Mouse (Mus musculus): ENCODE data around the gene Gtsf1l.
"Not testable (repeated sequence)": the region's sequence is repeated elsewhere in the genome, so short reads cannot be mapped to it uniquely, and the experiment has no call there.

The Gtsf1l gene

DNA sequence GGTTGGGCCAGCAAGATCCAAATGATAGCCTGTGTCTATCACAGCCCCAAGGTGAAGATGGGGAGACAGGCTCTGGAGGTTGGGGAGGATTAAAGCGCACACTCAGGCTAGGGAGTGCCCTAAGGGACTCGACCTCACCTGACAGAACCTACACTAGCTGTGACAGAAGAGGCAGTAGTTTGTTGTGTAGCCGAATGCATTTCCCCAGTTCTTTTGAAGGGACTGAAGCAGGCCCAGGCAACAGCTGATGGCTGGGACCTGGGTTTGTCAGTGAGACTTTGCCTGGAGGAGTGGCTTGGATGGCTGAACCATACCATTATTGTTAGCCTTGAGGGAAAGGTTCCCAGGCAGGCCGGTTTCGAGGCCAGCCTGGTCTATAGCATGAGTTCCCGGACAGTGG lies 2.6 kb downstream of the Gtsf1l start:
- DNase-seq = no peak

- DNase-seq = no peak
These were observed 3.1 kb downstream of the Gtsf1l start for GRCm38 (mm10) chr2:163084519-163084918.

- DNase-seq = no peak
These were observed 5.1 kb downstream of the Gtsf1l start for GRCm38 (mm10) chr2:163082591-163082990.

DNA sequence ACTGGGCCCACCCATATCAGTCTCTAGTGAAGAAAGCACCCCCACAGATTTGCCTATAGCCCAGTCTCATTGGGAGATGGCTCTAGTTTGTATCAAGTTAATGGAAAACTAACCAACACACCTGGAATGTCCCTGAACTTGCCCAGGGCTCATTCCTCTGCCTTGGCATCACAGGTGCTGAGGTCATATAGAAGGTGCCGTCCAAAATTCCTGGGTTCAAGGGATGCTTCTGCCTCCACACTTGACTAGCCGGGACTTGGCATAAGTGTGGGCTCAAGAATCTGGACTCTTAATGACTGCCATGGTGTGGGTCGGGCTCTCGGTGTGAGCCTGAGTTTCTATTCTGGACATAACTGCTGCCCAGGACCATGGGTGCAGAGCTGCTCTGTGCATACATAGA lies 8.6 kb downstream of the Gtsf1l start:
- DNase-seq = no peak

- no peak for DNase-seq
These were observed 12.4 kb downstream of the Gtsf1l start for GRCm38 (mm10) chr2:163075234-163075633.

- no peak for DNase-seq
These were observed 12.8 kb downstream of the Gtsf1l start for GRCm38 (mm10) chr2:163074808-163075207.

- no peak for DNase-seq
These were observed 13.6 kb downstream of the Gtsf1l start for GRCm38 (mm10) chr2:163074006-163074405.

GRCm38 (mm10) chr2:163073023-163073757 lies 14.5 kb downstream of the Gtsf1l start:
- DNase-seq = no peak

GRCm38 (mm10) chr2:163071590-163071989 lies 16.1 kb downstream of the Gtsf1l start:
- no peak for DNase-seq

DNA sequence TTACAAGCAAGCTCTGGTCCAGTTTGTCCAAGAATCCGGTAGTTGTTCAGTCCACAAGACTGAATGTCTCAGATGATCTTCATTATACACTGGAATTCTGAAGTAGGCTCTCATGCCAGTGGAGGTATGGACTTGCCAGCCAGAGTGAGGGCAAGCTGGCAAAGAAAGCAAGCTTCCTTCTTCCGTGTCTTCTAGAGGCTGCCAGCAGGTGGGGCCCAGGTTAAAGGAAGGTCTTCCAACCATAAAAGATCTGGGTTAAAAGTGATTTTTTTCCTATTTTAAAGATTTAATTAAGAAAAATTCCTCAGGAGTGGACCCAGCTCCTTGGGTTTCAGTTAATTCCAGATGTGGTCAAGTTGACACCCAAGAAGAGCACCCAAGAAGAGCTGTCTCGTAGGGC lies 17.4 kb downstream of the Gtsf1l start:
- DNase-seq = no peak

DNA sequence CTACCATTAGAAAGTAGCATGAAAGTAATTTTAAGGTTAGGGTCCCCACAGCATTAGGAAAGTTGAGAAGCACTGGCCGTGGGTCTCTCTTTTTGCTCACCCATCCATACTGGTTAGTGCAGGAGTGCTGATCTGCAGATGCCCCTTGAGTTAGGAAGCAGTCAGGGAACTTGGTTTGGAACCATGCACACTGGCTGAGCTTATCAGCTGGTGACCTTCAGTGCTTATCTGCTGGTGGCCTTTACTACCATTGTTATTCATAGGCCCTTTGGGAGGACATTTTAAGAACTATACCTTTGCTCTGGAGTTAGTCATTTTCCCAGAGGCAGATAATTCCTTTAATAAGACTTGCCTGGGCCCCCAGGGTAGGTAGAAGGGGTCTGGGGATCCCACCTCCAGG lies 20.4 kb downstream of the Gtsf1l start:
- DNase-seq = no peak

GRCm38 (mm10) chr2:163066326-163066725 lies 21.3 kb downstream of the Gtsf1l start:
- no peak for DNase-seq

DNA sequence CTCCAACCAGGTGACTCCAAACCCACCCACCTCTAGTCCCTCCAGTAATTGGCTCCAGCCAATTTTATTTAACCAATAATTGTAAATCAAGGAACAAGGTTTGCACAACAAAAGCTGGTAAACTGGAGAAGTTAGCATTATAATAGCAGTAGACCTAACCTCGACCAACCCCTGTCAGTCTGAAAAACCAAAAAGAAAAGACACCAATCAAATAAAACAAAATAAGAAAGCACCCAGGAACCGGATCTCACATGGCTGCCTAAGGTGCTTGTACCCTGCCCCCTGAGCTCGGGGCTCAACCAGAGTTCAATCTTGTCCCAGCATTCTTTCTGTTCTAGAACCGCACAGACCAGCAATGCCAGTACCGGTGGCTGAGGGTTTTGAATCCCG lies 25.5 kb downstream of the Gtsf1l start:
- no peak for DNase-seq

DNA sequence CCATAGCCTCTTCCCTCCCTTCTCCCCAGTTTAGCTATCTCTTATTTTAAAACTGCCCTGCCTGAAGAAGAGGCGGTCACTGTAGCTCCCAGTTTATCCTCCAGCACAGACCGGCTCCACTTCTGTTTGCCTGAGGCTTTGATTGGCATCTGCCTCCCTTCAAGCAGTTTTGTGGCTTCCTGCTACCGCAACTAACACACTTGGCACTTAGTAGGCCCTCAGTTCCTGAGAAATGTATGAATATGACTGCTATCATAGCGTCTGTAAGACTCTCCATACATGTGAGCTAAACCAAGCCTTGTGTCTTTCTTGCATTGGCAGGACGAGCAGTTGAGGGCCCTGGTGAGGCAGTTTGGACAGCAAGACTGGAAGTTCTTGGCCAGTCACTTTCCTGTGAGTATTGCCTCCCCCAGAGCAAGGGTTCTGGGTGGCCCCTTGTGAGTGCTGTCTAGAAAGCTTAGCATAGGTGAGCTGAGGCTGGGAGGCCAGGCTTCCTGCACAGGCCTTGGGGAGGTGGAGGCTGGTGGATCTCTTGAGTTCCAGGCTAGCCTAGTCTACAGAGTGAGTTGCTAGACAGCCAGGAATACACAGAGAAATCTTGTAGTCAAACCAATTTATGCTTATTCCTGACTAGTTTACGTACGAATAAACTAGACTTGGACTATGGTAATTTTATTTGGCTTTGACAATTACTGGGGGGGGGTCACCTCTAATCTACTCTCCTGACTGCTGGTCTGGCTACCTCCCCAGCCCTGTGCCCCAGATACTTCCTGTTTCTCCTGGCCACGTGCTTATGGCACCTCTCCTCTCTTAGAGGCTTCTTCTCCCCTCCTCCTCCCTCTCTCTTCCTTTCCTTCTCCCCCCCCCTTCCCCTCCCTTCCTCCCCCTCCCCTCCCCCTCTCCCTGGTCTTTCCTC lies 26.2 kb downstream of the Gtsf1l start:
- no peak for DNase-seq

- DNase-seq = no peak
These were observed 27.0 kb downstream of the Gtsf1l start for GRCm38 (mm10) chr2:163060630-163061029.

DNA sequence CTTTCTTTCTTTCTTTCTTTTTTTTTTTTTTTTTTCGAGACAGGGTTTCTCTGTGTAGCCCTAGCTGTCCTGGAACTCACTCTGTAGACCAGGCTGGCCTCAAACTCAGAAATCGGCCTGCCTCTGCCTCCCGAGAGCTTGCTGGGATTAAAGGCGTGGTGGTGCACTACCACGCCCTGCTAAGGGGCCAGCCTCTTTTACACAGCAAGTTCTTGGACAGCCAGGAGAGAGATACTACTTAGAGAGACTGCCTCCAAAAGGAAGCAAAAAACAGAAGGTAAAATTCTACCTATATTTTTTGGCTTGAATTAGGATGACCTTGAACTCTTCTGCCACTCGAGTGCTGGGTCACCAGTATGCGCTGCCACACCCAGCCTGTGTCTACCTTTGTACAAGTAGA lies 28.7 kb downstream of the Gtsf1l start:
- DNase-seq = not testable (repeated sequence)

GRCm38 (mm10) chr2:163056584-163056983 lies 31.1 kb downstream of the Gtsf1l start:
- no peak for DNase-seq

DNA sequence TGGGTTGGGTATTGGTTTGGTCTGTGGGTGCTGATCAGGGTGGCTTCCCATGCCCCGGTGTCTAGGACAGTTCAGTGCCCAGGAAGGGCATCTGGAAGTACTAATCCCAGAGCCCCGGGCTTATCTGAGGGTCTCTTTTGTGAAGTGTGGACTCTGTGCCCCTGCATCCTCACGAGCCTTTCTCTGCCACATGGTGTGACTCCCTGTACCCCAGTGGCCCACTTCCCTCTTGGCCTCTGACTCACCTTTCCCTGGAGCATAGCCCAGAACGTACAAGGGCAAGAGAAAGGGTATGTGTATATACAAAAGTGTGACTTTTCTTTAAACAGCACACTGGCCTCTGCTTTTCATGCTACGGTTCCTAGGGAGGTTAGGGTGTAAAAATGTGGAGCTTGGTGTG lies 31.9 kb downstream of the Gtsf1l start:
- DNase-seq = no peak

DNA sequence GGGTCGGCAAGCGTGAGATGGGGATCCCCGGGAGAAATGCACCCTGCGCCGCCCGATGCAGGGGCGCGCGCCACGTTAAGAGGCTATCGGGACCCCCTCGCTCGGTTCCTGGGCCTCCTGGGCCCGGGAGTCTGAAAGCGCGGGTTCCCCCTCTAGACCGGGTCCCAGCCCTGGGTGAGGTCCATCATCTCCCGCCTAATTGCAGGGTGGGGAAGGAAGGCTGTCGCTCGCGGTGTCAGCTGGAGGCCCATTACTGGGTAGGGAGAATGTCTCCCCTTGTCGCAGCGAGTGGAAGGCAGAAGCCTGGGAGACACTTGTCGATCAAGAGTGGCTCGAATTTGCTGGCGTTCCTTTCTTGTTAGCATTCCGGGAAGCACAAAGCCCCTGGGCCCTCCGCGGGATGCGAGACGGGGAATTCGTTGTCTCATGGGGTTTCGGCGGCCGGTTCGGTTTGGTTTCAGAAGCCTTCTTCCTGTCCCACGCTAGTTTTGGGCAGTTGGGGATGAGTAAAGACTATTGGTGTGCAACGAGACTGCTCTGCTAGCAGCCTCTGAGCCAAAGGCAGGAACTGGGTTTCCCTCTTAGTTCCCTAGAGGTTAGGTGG lies 32.7 kb downstream of the Gtsf1l start:
- no peak for DNase-seq

- DNase-seq = peak; percentile 66 to 68
These were observed 33.3 kb downstream of the Gtsf1l start, which contains the start of gene Mybl2 for GRCm38 (mm10) chr2:163054335-163054840. Mybl2 (plus strand) TSS chr2:163054687.

DNA sequence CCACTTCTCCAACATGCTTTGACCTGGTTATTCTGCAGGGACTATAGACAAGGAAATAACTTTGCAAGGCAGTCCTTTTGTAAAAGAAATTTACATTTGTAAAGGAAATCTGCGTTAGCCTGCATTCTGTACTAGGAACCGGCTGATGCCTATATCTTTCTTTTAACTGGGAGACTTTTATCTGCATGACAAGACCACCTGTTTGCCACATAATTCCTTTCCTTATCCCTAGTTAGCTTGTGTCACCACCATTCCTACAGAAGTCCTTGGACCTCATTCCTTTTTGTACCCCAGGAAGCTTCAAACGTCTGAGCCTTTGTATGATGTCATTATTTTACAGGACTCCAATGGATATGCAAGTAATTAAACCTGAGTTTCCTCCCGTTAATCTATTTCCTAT lies 34.8 kb downstream of the Gtsf1l start:
- no peak for DNase-seq

GRCm38 (mm10) chr2:163052101-163052500 lies 35.6 kb downstream of the Gtsf1l start:
- no peak for DNase-seq

DNA sequence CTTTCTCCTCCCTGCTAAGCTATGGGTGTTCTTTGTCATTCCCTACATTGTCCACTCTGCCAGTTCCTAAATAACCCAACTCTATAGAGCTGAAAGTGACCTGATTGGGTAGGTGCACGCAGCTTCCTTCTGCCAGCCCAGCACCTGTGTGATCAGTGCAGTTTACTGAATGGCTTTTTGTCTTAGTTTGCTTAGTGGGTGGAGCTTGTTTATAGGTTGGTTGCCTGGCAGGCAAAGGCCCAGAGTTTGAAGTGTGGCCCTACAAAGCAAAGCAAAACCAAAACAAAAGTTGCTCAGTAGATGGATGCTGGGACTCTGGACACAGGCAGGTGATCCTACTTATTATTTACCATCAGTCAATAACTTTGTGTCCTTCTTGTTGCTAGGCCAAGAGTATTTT lies 36.0 kb downstream of the Gtsf1l start:
- DNase-seq = no peak
